Mouse (Mus musculus): Measurements from ENCODE around the gene Wdr60.

Gene Wdr60

GRCm38 (mm10) chr12:116181436-116182050 is 81.3 kb downstream of the Wdr60 start:
- no peak for DNase-seq

DNA sequence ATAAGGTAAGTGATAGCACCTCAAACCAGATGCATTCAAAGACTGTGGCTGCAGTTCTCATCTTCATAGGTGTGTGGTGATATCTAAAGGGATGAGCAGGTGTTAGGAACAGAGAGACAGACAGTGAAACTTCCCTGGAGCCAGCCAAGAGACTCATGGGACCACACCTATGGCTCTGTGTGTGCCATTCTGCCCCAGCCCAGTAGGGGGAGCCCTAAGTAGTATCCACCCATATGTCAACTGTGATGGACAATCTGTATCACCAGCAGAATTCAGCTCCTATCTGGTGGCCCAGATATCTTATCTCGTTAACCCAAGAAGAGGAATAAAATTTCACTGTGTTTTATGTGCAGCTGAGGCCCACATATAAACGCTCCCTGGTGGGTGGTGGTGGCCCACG is 85.9 kb downstream of the Wdr60 start:
- peak in 1 of 2 experiments; percentile 7 for DNase-seq

GRCm38 (mm10) chr12:116169666-116170065 is 93.2 kb downstream of the Wdr60 start:
- DNase-seq: peak in 1 of 2 experiments; percentile 12

- DNase-seq: no peak
Measured at GRCm38 (mm10) chr12:116165368-116165767, 97.5 kb downstream of the Wdr60 start.

GRCm38 (mm10) chr12:116159695-116160094 is 103.1 kb downstream of the Wdr60 start:
- no peak for DNase-seq

GRCm38 (mm10) chr12:116159223-116159622 is 103.6 kb downstream of the Wdr60 start:
- DNase-seq: no peak

DNA sequence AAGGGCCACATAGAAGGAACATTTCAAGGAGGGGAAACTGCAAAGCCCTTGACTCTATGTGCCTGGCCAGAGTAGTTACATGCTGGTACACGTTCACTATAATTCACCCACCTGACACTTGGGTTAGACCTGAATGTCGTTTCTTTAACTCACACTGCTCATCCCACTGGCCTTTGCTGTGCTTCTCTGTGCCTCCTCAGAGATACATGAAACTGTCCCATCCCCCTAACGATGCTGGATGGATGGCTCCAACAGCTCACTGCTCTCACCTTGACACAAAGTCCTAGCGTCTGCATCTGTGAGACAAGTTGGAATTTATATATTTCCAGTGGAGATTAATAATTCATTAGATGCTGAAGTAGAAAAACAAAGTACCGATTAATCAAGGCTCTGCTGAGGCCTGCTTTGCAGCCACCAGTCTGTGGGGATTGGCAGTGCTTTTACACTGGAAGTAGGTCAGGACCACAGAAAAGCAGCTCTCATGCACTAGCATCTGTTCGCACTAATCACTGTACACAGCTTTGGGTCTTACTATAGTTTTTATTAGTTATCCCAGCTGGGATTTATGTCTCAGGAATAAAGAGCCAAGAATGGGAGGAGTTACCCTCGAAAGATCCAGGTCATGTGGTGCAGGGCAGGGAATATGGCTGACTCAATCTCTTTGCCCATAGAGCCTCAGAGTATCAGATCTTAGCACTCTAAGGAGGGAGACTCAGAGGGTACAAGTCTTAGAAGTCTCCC is 105.9 kb downstream of the Wdr60 start:
- DNase-seq: no peak
